Mouse (Mus musculus) natural killer cell, adult 2 months (primary cell): Measurements from ENCODE around the gene Rps7.
A peak's percentile ranks its signal among the peaks of the same experiment; 100 is the strongest.

Experiments used
- DNase-seq, 2 experiments: peaks; one replicate each; pipeline ENCODE4 v3.0.0; 2022; ENCODE audit warnings: low spot score in 2 of 2

The Rps7 gene

DNA sequence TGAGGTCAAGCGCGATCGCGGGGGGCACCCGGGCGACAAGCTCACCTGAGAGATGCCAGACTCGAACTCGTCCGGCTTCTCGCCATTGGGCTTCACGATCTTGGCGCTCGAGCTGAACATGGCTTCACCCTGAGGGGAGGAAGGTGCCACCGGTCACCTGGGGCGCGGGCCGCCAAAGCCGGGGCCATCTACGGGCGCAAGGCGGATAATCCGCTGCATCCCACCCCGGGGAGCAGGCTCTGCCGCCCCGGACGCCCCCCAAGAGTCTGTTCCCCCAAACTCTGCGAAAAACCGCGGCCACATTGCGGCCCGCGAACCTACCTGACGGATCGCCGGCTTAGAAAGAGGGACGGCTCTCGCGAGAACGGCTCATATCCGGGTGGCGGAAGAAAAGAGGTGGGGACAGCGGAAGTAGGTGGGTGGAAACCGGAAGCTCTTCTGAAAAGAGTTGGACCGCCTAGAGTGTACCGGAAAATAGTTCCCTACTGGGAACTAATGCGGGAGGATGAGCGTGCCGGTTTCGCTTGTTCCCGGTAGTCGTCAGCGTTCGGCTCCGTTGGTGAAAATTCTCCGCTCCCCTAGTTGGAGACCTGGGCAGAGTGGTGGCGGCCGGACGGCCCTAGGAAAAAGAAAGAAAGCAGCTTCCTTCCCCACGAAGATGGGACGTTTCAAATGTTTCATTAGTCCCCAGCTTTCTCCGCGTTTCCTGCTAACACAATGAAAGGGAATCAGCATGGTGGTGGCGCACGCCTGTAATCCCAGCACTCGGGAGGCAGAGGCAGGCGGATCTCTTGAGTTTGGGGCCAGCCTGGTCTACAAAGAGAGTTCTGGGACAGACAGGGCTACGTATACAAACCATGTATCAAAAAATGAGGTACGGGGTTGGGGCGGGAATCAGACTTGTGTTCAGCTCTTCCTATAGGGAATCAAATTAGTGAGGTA lies at the start of gene Rps7:
Gene Rps7, minus strand, starts transcription at position 419 of the 942 bp plus-strand sequence.
- peak; percentile 92 to 94 for DNase-seq

- DNase-seq, result no peak
These were observed 48.9 kb upstream of the Rps7 start for GRCm38 (mm10) chr12:28684674-28685073.

- no peak for DNase-seq
These were observed 40.1 kb upstream of the Rps7 start for GRCm38 (mm10) chr12:28675925-28676209.

DNA sequence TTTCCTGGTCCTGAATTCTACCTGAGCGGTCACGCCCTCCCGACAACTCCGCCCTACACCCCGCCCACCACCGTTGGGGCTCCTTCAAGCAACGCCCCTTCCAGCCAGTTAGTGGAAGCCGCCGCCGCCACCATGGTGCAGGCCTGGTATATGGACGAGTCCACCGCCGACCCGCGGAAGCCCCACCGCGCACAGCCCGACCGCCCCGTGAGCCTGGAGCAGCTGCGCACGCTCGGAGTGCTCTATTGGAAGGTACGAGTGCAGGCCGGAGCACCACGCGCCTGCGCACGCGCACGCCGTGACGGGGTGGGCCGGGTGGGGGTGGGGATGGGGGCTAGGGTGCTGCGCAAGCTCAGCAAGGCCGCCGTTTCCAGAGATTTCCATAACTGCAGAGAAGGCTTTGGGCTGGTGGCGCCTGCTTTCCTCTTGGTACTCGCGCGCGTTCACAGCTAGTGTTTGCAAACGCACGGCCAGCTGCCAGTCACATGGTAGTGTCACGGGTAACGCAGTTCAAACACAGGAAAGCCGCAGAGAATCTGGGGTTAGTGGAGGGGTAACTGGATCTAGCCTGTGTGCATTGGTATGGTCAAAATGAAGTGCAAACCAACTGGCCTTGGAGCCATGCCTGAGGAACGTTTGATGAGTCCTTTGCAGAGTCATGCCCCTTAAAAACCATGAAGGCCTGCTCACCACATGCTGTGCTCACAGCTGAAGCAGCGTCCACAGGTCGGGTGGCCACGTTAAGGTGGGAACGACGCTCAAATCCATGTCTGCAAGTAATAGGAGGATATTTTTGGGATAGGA lies 39.6 kb upstream of the Rps7 start, which contains the start of gene Adi1:
Gene Adi1, plus strand, starts transcription at position 111 of the 804 bp plus-strand sequence.
- peak; percentile 61 to 74 for DNase-seq

DNA sequence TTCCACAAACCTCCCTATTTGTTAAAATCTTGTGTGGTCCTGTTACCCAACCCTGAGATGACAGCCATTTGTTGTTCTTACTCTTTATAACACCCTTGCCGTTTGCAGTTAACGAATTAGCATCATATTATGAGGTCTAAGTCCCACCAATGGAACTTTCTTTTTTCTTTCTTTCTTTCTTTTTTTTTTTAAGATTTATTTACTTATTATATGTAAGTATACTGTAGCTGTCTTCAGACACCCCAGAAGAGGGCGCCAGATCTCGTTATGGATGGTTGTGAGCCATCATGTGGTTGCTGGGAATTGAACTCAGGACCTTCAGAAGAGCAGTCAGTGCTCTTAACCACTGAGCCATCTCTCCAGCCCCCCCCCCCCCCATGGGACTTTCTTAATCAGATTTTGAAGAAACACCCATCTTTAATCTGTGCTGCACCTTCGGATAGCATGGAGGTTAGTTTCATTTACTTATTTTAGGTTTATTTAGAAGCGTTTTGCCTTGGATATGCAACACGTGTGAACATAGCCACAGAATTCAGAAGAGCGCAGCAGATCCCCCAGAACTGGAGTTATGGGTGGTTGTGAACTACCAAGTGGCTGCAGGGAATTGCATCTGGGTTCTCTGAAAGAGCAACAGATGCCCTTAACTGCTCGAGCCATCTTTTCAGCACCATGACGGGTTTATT lies 38.4 kb upstream of the Rps7 start:
- no peak for DNase-seq

DNA sequence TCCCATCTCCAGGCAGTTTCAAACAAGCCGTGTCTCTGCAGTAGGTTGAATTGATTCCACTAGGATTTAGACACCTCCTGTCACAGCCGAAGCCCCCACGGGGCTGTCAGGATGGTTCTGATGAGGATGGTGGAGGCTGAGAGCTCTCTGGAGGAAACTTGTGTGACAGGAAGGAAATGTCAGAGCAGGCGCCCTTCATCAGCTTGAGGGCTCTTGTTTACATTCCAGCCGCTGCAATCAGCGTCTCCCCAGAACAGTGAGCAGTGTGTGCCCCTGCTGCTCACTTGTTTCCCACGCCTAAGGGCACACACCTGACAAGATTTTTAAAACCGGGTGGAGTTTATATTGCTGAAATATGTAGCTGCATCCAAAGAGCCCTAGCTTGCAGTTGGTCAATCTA lies 31.5 kb upstream of the Rps7 start:
- DNase-seq, result no peak

GRCm38 (mm10) chr12:28666734-28667133 lies 31.0 kb upstream of the Rps7 start:
- no peak for DNase-seq

- DNase-seq, result no peak
These were observed 26.9 kb upstream of the Rps7 start for GRCm38 (mm10) chr12:28662628-28663027.

DNA sequence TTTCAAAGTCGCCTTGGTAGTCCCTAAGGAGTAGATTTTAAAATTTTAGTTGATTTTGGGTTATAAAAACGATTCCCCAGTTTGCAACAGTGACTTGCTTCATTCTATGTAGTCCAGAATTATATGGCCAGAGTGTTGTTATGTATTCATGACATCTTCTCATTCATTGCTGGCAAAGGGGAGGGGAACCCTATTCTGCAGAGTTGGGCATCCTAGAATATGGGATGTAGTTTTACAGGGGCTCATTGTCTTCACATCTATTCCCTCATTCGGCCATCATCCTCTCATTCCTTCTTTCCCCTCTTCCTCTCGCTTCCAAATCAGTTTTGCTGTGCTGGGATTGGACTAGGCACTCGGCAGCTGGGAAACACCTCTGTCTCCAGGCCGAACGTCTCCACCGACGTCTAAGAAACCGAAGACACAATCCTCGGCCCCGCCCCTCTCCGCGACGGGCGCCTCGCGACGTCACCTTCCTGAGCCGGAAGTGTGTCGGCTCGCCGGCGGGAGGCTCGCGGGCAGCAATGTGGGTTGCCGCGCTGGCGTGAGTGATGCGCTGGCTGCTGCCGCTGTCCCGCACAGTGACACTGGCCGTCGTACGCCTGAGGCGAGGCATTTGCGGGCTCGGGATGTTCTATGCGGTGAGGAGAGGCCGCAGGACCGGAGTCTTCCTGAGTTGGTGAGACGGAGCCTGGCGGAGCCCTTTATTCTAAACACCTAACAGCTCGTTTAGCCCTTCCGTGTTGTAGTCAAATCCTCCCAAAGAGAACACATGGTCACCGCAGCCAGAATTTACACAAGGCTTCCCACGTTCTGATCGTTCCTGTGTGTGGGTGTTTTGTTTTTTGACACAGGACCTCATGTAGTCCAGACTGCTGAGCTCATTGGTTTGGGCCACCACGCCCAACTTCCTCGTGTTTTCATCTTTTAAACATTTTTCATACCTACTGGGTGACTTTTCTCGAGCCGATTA lies 13.7 kb upstream of the Rps7 start, which contains the start of gene Rnaseh1:
Gene Rnaseh1, plus strand, starts transcription at position 462 of the 970 bp plus-strand sequence.
- DNase-seq, result peak; percentile 84 to 87

- no peak for DNase-seq
These were observed 3.0 kb upstream of the Rps7 start for GRCm38 (mm10) chr12:28638778-28639177.

- no peak for DNase-seq
These were observed 790 bp upstream of the Rps7 start for GRCm38 (mm10) chr12:28636543-28636942.

- no peak for DNase-seq
These were observed 657 bp downstream of the Rps7 start for GRCm38 (mm10) chr12:28635058-28635534.

GRCm38 (mm10) chr12:28628436-28628835 lies 7.3 kb downstream of the Rps7 start:
- no peak for DNase-seq

GRCm38 (mm10) chr12:28627092-28627491 lies 8.7 kb downstream of the Rps7 start:
- DNase-seq, result no peak

GRCm38 (mm10) chr12:28625407-28625806 lies 10.3 kb downstream of the Rps7 start:
- DNase-seq, result no peak

DNA sequence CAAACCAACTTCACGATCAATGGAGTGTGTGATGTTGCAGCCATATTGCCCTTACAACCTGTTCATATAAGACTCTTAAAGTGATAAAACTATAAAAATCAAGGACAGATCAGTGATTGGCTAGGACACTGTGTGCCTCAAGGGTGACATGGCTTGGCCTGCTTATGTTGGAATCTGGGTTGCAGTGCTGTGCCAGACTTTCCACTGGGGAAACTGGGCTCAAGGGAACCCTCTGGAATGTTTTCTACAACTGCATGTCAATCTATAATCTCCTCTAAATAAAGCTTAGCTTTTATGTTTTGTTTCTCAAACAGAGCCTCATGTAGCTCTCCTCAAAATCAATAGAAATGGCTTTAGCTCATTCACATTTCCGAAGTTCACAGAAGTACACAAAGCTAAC lies 11.5 kb downstream of the Rps7 start:
- DNase-seq, result no peak

DNA sequence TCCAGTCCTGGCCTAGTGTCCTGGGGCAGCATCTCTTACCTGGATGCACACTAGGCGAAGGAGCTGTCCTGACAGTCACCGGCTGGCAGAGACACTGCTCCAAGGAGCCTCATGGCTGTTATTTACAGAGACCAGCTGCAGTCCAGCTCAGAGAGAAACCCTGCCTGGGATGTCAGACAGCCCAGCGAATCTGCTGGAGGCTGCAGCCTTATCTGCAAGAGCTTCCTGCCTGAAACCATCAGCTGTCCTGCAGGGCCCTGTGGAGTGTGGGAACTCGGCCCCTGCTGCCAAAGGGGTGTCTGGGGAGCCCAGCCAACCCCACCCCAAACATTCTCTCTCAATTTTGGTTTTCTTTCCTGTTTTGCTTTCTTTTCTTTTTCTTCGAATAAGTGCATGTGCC lies 12.6 kb downstream of the Rps7 start, which contains the start of gene Colec11:
Gene Colec11, minus strand, starts transcription at position 183 of the 400 bp plus-strand sequence.
- DNase-seq, result no peak

GRCm38 (mm10) chr12:28622641-28623040 lies 13.1 kb downstream of the Rps7 start:
- no peak for DNase-seq

DNA sequence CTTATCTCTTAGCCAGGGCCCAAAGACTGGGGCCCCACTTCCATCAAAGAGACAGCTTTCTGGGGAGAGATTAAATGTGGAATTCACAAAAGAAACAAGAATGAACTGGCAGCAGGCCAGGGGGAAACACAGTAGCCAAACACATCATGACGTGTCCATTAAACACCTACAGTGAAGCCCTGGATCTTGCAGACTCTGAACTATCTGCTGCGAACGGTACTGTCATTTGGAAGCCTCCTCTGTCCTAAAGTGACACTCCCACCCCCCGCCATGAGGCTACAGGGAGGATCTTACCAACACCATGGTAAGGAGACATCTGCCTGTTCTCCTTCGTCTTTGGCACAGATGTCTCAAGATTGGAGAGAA lies 13.6 kb downstream of the Rps7 start:
- no peak for DNase-seq

GRCm38 (mm10) chr12:28621451-28622166 lies 14.1 kb downstream of the Rps7 start:
- DNase-seq, result no peak
